Mouse (Mus musculus) effector memory CD4-positive, alpha-beta T cell, adult 7 months (primary cell): ENCODE results near the gene 5730455P16Rik. TPM values are rescaled to one million over a fixed set of nuclear protein-coding genes. Genes with fewer than 3 reads are reported as not detected.

ENCODE experiments used
- polyA plus RNA-seq: library from polyadenylated mRNA; unstranded; fragments of 100-300 nt; shearing (Covaris generic); gene quantifications from one replicate; pipeline ENCODE4 v1.2.1, GENCODE M21; 2017

5730455P16Rik gene
- 8.5 TPM for polyA plus RNA-seq

DNA sequence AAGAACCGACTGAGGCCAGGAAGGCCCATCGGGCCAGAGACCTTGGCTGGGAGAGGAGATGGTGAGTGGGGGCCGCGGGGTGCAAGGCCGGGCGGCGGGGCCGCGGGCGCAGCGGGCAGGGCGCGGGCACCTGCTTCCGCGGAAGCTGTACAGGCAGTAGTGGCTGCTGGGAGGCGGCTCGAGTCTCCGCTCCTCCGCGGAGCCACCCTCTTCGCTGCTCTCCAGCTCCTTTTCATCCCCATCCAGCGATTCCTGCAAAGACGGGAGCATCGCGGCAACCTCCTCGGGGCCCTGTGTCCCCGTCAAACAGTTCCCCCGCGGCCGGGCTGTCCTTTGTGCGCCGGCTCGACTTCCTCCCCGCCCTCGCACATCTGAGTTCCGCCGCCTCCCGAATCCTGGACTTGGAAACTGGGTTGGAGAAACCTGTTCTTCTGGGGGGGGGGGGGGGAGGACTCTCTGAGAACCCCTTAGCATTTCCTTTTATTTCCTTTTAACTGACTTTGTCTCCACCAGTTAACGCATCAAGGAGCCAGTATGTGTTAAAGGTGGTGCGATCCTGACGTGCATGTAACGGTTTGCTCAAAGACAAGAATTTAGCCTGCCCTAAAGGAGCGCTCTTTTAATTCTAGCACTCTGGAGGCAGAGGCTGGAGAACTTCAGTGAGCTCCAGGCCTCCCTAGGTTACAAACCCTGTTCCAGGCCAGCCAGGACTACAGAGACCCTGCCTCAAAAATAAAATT is at the start of gene 5730455P16Rik:
Gene 5730455P16Rik, minus strand, starts transcription at position 323 of the 740 bp plus-strand sequence.

DNA sequence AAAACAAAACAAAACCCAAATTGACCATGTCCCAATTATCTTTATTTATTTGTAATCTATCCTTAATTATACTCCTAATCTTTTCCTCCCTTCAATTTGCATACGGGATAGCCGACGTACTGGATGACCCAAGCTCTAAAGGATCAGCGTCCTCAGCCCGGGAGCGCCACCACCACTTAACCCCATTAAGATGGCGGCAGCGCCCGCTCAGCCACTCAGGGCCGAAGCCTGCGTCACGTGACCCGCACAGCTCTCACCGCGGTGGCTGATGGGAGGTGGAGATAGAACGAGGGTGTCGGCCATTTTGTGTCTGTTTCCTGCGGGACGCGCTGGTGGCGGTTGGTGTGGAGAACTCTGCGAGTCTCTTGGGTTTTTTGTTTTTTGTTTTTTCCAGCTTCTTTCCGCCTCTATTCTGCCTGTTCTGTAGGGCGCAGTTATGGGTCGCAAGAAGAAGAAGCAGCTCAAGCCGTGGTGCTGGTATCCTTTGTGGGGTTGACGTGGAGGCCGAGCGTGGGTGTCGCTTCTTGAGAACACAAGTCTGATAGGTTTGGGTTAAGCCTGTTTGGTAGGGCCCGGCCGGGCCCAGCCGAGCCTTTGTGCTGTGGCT is 5.3 kb upstream of the 5730455P16Rik start, which contains the start of gene Zfp207:
Gene Zfp207, plus strand, starts transcription at position 261 of the 607 bp plus-strand sequence.

Other genes starting within 250 kb of the 5730455P16Rik start
- gene Tefm, start 235.9 kb downstream of the 5730455P16Rik start, polyA plus RNA-seq, result 5.1 TPM
- gene Adap2, start 223.9 kb downstream of the 5730455P16Rik start, polyA plus RNA-seq, result 0.78 TPM
- 3.9 TPM for gene Rnf135, start 194.2 kb downstream of the 5730455P16Rik start, polyA plus RNA-seq
- 52.9 TPM for gene Rhot1, start 169.0 kb downstream of the 5730455P16Rik start, polyA plus RNA-seq
- gene Rhbdl3, start 77.1 kb downstream of the 5730455P16Rik start, polyA plus RNA-seq, result 4.9 TPM
- 195 TPM for gene Zfp207, start 5.2 kb upstream of the 5730455P16Rik start, polyA plus RNA-seq
- 132 TPM for gene Psmd11, start 50.6 kb upstream of the 5730455P16Rik start, polyA plus RNA-seq
- 1.8 TPM for gene Cdk5r1, start 99.0 kb upstream of the 5730455P16Rik start, polyA plus RNA-seq